Comparison of ENCODE assay signal across 8 mouse cellular contexts in genomic region chr6:103306420-103307249, GRCm38 (mm10).
DNase-seq lines count a peak whose midpoint lies in the region; ATAC-seq and TF ChIP-seq lines count a peak whose summit lies in the region.

No protein-coding gene starts in this region.

- no peaks in the 10 kb centered on the region for H3K9me3 ChIP-seq in hindbrain, postnatal 0 days (ENCODE audit: low read length)

- H3K36me3 ChIP-seq in kidney, adult 2 months (ENCODE audit: control insufficient read depth, insufficient read depth, low read length), result no peaks in the 10 kb centered on the region
- no peaks in the 10 kb centered on the region for H3K36me3 ChIP-seq in hindbrain, postnatal 0 days (ENCODE audit: insufficient read depth, low read length)

- H3K4me2 ChIP-seq in hindbrain, postnatal 0 days (ENCODE audit: low read depth, low read length), result no peak overlapping the region

- 51% methylated on average over 8 of the region's 8 CpGs for WGBS in kidney, adult 2 months
- WGBS in hindbrain, postnatal 0 days, result 38% methylated on average over 8 of the region's 8 CpGs

- ATAC-seq in CD4-positive, CD25-positive, alpha-beta regulatory T cell, adult 4 months, result peak; percentile 77
- ATAC-seq in hindbrain, postnatal 0 days, result peak; percentile 74

- no peak for TF ChIP-seq CTCF in kidney, adult 2 months (conservative IDR thresholded peaks at IDR 0.05; ENCODE audit: insufficient read depth, insufficient read length, low read depth, low read length)
- peak; percentile 81 for TF ChIP-seq CTCF in hindbrain, postnatal 0 days (IDR thresholded peaks at IDR 0.05; ENCODE audit: low read depth)

- H3K4me1 ChIP-seq in kidney, adult 2 months (ENCODE audit: control insufficient read depth, insufficient read depth, low read length), result no peaks in the 10 kb centered on the region
- H3K4me1 ChIP-seq in hindbrain, postnatal 0 days (ENCODE audit: insufficient read depth, low read length), result no peaks in the 10 kb centered on the region

- no peak overlapping the region for H3K9ac ChIP-seq in hindbrain, postnatal 0 days (replicated peaks; ENCODE audit: low read length)

- no peak for TF ChIP-seq POLR2A in kidney, adult 2 months (IDR thresholded peaks at IDR 0.05; ENCODE audit: low read depth, low read length)

- DNase-seq in kidney, adult 2 months, result peak; percentile 8
- no peak for DNase-seq in kidney, adult 11 months
- peak; percentile 57 for DNase-seq in cerebellum, adult 9-10 months
- DNase-seq in hindbrain, postnatal 0 days (ENCODE audit: low spot score), result peak; percentile 90
- peak; percentile 4 for DNase-seq in skeletal muscle tissue, adult 2 months (ENCODE audit: low read depth, low spot score)
- no peak for DNase-seq in adrenal gland, adult 2 months
- DNase-seq in heart, adult 8-10 months (ENCODE audit: low spot score), result no peak

- H3K27ac ChIP-seq in kidney, adult 2 months (ENCODE audit: insufficient read depth, low read depth, low read length), result no peak overlapping the region
- H3K27ac ChIP-seq in hindbrain, postnatal 0 days, result peak overlapping the region; percentile 34

- no peak overlapping the region for H3K4me3 ChIP-seq in kidney, adult 2 months (ENCODE audit: insufficient read depth, low read depth, low read length)
- H3K4me3 ChIP-seq in hindbrain, postnatal 0 days (ENCODE audit: low read length), result no peak overlapping the region

- H3K27me3 ChIP-seq in kidney, adult 2 months (replicated peaks; ENCODE audit: control insufficient read depth, insufficient read depth, low read length), result no peaks in the 10 kb centered on the region
- H3K27me3 ChIP-seq in hindbrain, postnatal 0 days (ENCODE audit: insufficient read depth, low read length), result no peaks in the 10 kb centered on the region

Comparison
In these comparisons a context has a peak if more than half of its experiments do, and no peak if none do; other contexts are left out.
1. DNase-seq: peak in kidney, adult 2 months (single experiment), cerebellum, adult 9-10 months (single experiment), hindbrain, postnatal 0 days (single experiment) and skeletal muscle tissue, adult 2 months (single experiment); none in kidney, adult 11 months (single experiment), adrenal gland, adult 2 months (single experiment) and heart, adult 8-10 months (single experiment).